Mouse (Mus musculus): ENCODE results near the gene Gm29427. TPM values are rescaled to one million over a fixed set of nuclear protein-coding genes. Genes with fewer than 3 reads are reported as not detected.
A peak's percentile ranks its signal among the peaks of the same experiment; 100 is the strongest.

Gene Gm29427
- polyA plus RNA-seq, 1 experiment, result 0.40 TPM

DNA sequence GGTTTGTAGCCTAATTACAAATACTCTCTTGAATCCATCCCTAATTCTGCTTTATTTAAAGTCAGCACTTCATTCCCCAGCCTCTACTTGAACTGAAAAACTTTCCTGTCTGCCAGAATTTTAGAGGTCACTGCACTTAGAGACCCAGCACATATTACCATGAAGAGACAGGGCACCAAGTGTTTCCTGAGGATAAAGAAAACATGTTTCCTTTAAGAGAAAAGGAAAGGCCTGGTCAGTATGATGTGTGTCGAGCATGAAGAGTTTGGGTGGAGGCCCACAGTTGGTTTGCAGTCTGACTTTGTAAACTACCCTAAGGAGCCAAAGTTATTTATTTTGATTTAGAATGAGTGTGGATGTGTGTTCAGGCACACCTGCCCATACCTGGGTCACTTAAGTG is 12.5 kb upstream of the Gm29427 start:
- Histone ChIP-seq H3K9me3 (replicated peaks; ENCODE audit: control insufficient read depth, insufficient read depth, low read length, poor library complexity, severe bottlenecking) (no peaks in the 10 kb centered on the region), H3K27ac (ENCODE audit: insufficient read depth, low read length) (no peak overlapping the region), H3K4me3 (ENCODE audit: low read depth, low read length) (no peak overlapping the region), H3K4me1 (ENCODE audit: control insufficient read depth, insufficient read depth, low read length) (no peaks in the 10 kb centered on the region), H3K9ac (ENCODE audit: low read depth, poor library complexity, severe bottlenecking) (no peak overlapping the region), H3K27me3 (ENCODE audit: control insufficient read depth, insufficient read depth, low read length, poor library complexity, severe bottlenecking) (no peaks in the 10 kb centered on the region), H3K36me3 (ENCODE audit: control insufficient read depth, insufficient read depth, low read length, poor library complexity, severe bottlenecking) (no peaks in the 10 kb centered on the region)
- TF ChIP-seq EP300 (IDR thresholded peaks at IDR 0.05; ENCODE audit: insufficient read depth, low read depth, low read length), result no peak
- no peak for TF ChIP-seq POLR2A (IDR thresholded peaks at IDR 0.05; ENCODE audit: insufficient read depth, low read length)
- no peak for TF ChIP-seq CTCF (IDR thresholded peaks at IDR 0.05; ENCODE audit: low read depth, low read length)

DNA sequence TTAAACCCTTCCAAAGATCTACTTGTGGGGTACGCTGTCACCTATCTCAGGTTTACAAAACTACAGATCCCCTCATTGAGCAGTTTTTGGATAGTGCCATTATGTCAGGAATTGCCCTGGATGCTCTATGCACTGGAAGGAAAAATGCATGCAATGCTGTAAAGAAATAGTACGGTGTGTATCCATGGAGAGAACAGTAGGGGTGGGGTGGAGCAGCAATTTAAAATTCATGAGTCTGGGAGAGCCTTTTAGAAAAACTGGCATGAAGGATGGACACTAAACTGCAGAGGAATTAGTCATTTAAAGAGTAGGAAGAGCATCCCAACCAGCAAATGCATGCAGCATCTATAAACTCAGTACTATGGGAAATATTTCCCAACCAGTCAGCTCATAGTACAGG is 10.8 kb upstream of the Gm29427 start:
- no peak for TF ChIP-seq EP300 (IDR thresholded peaks at IDR 0.05; ENCODE audit: insufficient read depth, low read depth, low read length)
- no peak for TF ChIP-seq CTCF (IDR thresholded peaks at IDR 0.05; ENCODE audit: low read depth, low read length)
- TF ChIP-seq POLR2A (IDR thresholded peaks at IDR 0.05; ENCODE audit: insufficient read depth, low read length), result no peak
- Histone ChIP-seq H3K9ac (ENCODE audit: low read depth, poor library complexity, severe bottlenecking) (no peak overlapping the region), H3K27me3 (ENCODE audit: control insufficient read depth, insufficient read depth, low read length, poor library complexity, severe bottlenecking) (no peaks in the 10 kb centered on the region), H3K9me3 (replicated peaks; ENCODE audit: control insufficient read depth, insufficient read depth, low read length, poor library complexity, severe bottlenecking) (no peaks in the 10 kb centered on the region), H3K36me3 (ENCODE audit: control insufficient read depth, insufficient read depth, low read length, poor library complexity, severe bottlenecking) (no peaks in the 10 kb centered on the region), H3K4me3 (ENCODE audit: low read depth, low read length) (no peak overlapping the region), H3K4me1 (ENCODE audit: control insufficient read depth, insufficient read depth, low read length) (no peaks in the 10 kb centered on the region), H3K27ac (ENCODE audit: insufficient read depth, low read length) (no peak overlapping the region)

DNA sequence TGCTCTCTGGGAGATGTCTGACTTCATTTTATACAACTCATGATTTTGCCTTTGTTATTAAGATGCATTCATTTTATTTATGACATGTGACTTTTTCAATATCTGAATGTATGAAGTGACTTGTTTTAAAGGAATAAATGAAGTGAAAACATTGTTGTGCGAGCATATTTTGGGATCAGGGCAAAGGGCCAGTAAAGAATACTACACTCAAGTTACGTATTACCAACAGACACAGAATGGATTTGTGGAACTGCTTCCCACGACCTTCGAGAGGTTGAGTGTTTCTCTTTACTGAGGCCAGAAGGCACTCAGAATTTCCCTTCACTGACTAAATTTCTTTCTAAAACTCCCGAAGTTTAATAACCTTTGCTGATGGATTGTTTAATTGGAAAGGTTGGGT is 8.6 kb upstream of the Gm29427 start:
- H3K4me3 ChIP-seq (ENCODE audit: low read depth, low read length), result no peak overlapping the region
- H3K27ac ChIP-seq (ENCODE audit: insufficient read depth, low read length), result no peak overlapping the region
- H3K36me3 ChIP-seq (ENCODE audit: control insufficient read depth, insufficient read depth, low read length, poor library complexity, severe bottlenecking), result peaks cover 2% of the 10 kb centered on the region; the same call in 1 of the 2 replicates
- H3K9me3 ChIP-seq (replicated peaks; ENCODE audit: control insufficient read depth, insufficient read depth, low read length, poor library complexity, severe bottlenecking), result no peaks in the 10 kb centered on the region
- H3K27me3 ChIP-seq (ENCODE audit: control insufficient read depth, insufficient read depth, low read length, poor library complexity, severe bottlenecking), result no peaks in the 10 kb centered on the region
- H3K9ac ChIP-seq (ENCODE audit: low read depth, poor library complexity, severe bottlenecking), result no peak overlapping the region
- TF ChIP-seq EP300 (IDR thresholded peaks at IDR 0.05; ENCODE audit: insufficient read depth, low read depth, low read length), result no peak
- no peaks in the 10 kb centered on the region for H3K4me1 ChIP-seq (ENCODE audit: control insufficient read depth, insufficient read depth, low read length)

DNA sequence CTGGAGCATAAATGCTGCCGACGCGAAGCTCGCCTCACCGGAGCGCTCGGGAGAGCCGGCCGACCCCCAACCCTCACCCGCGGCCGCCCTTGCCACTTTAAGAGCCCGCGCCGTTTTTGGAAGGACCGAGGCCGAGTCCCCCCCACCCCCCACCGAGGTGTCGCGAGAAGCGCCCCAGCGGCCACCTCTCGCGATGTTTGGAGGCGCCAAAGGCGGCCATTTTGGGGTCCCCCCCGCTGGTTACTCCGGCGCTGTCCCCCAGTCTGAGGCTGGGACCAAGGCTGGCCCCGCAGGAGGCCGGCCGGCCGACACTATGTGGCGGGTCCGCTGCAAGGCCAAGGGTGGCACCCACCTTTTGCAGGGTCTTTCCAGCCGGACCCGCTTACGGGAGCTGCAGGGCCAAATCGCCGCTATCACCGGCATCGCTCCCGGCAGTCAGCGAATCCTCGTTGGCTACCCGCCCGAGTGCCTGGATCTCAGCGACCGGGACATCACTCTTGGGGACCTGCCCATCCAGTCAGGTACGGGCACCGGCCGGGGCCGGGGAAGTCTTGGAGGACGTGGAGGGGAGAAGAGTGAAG is 1.8 kb upstream of the Gm29427 start, which contains the start of gene Yod1:
TSS of gene Yod1 (plus strand) at position 37 of the 581 bp plus-strand sequence.
- no peaks in the 10 kb centered on the region for H3K27me3 ChIP-seq (ENCODE audit: control insufficient read depth, insufficient read depth, low read length, poor library complexity, severe bottlenecking)
- peak within 1 kb of the TSS; percentile 93 for H3K9ac ChIP-seq (ENCODE audit: low read depth, poor library complexity, severe bottlenecking)
- H3K4me3 ChIP-seq (ENCODE audit: low read depth, low read length), result peak within 1 kb of the TSS; percentile 97
- H3K27ac ChIP-seq (ENCODE audit: insufficient read depth, low read length), result no peak within 1 kb of the TSS
- TF ChIP-seq EP300 (IDR thresholded peaks at IDR 0.05; ENCODE audit: insufficient read depth, low read depth, low read length), result no peak
- no peak for TF ChIP-seq POLR2A (IDR thresholded peaks at IDR 0.05; ENCODE audit: insufficient read depth, low read length)
- TF ChIP-seq CTCF (IDR thresholded peaks at IDR 0.05; ENCODE audit: low read depth, low read length), result no peak
- no peaks in the 10 kb centered on the region for H3K9me3 ChIP-seq (replicated peaks; ENCODE audit: control insufficient read depth, insufficient read depth, low read length, poor library complexity, severe bottlenecking)
- H3K36me3 ChIP-seq (ENCODE audit: control insufficient read depth, insufficient read depth, low read length, poor library complexity, severe bottlenecking), result peaks cover 2% of the 10 kb centered on the region; the same call in 1 of the 2 replicates
- no peaks in the 10 kb centered on the region for H3K4me1 ChIP-seq (ENCODE audit: control insufficient read depth, insufficient read depth, low read length)

DNA sequence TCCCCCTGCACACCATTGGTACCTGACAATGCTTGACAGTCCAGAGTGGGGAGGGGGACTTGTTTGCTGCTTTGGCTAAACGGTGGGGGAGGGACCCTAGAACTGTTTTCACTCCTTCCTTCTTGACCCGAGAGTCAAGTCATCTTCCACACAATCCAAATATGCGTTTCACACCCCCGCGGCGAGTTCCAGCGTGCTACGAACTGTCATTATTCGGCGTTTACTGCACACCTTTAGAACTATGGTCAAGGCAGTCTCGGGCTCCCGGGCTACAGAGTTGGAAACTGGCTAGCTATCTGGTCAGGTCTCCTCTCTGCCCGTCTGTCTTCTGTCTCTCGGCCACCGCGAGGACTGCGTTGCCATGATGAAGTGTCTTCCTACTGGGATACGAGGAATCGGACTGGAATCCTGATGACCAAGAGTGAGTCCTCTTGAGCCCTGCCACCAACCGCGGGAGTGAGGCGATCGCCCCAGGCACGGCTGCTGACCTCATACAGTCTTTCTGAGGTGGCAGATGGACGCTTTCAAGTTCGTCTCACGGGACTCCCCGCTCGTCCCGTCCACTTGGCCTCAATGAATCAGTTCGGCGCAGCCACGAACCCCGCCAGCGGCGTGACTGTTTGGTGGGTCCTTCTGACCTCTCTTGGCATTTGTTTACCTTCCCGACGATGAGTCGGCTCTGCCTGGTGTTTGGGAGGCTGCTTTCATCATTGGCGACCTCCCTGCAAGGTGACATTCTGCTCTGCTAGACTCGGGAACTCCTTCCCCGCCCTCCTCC is 1.1 kb upstream of the Gm29427 start:
- TF ChIP-seq CTCF (IDR thresholded peaks at IDR 0.05; ENCODE audit: low read depth, low read length) (no peak), POLR2A (IDR thresholded peaks at IDR 0.05; ENCODE audit: insufficient read depth, low read length) (no peak), EP300 (IDR thresholded peaks at IDR 0.05; ENCODE audit: insufficient read depth, low read depth, low read length) (no peak)
- H3K9ac ChIP-seq (ENCODE audit: low read depth, poor library complexity, severe bottlenecking), result peak overlapping the region; percentile 93
- peaks cover 2% of the 10 kb centered on the region; the same call in 1 of the 2 replicates for H3K36me3 ChIP-seq (ENCODE audit: control insufficient read depth, insufficient read depth, low read length, poor library complexity, severe bottlenecking)
- no peaks in the 10 kb centered on the region for H3K9me3 ChIP-seq (replicated peaks; ENCODE audit: control insufficient read depth, insufficient read depth, low read length, poor library complexity, severe bottlenecking)
- no peaks in the 10 kb centered on the region for H3K27me3 ChIP-seq (ENCODE audit: control insufficient read depth, insufficient read depth, low read length, poor library complexity, severe bottlenecking)
- no peak overlapping the region for H3K27ac ChIP-seq (ENCODE audit: insufficient read depth, low read length)
- H3K4me3 ChIP-seq (ENCODE audit: low read depth, low read length), result peak overlapping the region; percentile 81
- no peaks in the 10 kb centered on the region for H3K4me1 ChIP-seq (ENCODE audit: control insufficient read depth, insufficient read depth, low read length)

DNA sequence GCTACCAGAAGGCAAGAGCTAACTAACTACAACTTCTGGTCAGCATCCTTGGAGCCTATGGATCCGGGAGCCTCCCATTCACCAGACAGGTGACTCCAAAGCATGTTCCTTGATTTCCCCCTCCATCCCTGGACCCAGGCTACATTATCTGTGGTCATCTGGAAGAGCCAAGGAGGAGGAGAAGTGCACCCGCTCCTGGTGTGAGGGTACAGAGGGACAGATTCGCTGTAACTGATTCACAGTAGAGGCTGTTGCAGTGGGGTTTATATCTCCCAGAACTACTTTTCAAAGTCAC is 566 bp upstream of the Gm29427 start:
- H3K9ac ChIP-seq (ENCODE audit: low read depth, poor library complexity, severe bottlenecking), result peak overlapping the region; percentile 93
- peak overlapping the region; percentile 81 for H3K4me3 ChIP-seq (ENCODE audit: low read depth, low read length)
- no peaks in the 10 kb centered on the region for H3K9me3 ChIP-seq (replicated peaks; ENCODE audit: control insufficient read depth, insufficient read depth, low read length, poor library complexity, severe bottlenecking)
- no peak overlapping the region for H3K27ac ChIP-seq (ENCODE audit: insufficient read depth, low read length)
- H3K36me3 ChIP-seq (ENCODE audit: control insufficient read depth, insufficient read depth, low read length, poor library complexity, severe bottlenecking), result peaks cover 2% of the 10 kb centered on the region; the same call in 1 of the 2 replicates
- H3K4me1 ChIP-seq (ENCODE audit: control insufficient read depth, insufficient read depth, low read length), result no peaks in the 10 kb centered on the region
- no peak for TF ChIP-seq POLR2A (IDR thresholded peaks at IDR 0.05; ENCODE audit: insufficient read depth, low read length)
- no peak for TF ChIP-seq CTCF (IDR thresholded peaks at IDR 0.05; ENCODE audit: low read depth, low read length)
- no peak for TF ChIP-seq EP300 (IDR thresholded peaks at IDR 0.05; ENCODE audit: insufficient read depth, low read depth, low read length)
- no peaks in the 10 kb centered on the region for H3K27me3 ChIP-seq (ENCODE audit: control insufficient read depth, insufficient read depth, low read length, poor library complexity, severe bottlenecking)
